Mouse (Mus musculus) cerebellum, adult 11-12 months (tissue): Measurements from ENCODE around the gene Cmtm4.

Source experiments
- DNase-seq: peaks from one replicate; pipeline ENCODE4 v3.0.0; 2022

Cmtm4 gene

DNA sequence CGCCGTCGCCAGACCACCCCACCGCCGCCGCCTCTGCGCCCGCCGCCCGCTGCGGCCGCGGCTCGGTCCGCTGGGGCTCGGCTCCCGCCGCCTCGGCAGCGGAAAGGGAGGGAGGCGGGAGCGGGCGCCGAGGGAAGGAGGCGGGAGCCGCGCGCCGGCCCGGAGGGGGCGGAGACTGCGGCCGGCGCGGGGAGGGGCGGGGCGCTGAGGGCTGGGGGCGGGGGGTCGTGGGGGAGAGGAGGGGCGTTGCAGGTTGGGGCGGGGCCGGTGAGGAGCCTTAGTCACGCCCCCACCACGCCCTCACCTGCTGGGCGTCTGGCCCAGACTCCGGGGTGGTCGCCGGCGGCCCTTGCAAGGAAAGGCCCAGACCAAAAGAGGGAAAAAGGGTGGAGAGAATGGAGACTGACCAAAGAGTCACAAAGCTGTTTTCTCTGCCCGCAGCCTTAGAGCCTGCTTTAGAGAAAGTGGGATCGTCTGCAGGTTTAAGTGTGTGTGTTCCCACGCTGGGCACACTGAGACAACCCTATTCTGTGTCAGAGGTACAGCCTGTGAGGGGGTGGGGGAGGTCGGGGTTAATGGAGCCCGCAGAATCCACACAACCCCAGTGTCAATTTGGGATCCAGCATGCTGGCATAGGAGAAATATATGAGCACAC is at the start of gene Cmtm4:
Cmtm4 (minus strand) TSS at position 105 of the 655 bp plus-strand sequence.
- peak; percentile 59 for DNase-seq

- DNase-seq = no peak
These were observed 49.6 kb upstream of the Cmtm4 start for GRCm38 (mm10) chr8:104445248-104445647.

DNA sequence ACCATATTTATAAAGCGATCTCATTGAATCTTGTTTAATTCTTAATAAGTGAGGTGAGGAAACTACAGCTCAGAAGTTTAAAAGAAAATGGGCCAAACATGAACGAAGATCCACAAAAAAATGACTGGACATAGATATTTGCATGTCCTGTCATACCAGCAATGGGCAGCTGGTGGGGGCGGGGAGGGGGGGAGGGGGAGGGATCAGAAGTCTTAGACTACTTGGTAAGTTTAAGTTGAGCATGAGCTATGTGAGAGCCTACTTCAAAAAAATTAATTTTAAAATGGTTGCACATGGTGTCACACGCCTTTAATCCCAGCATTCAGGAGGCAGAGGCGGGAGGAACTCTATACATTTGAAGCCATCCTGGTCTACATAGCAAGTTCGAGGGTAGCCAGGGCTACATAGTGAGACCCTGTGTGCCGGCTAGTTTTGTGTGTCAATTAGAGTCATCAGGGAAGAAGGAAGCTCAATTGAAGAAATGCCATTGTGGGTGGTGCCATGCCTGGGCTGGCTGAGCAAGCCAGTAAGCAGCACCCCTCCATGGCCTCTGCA is 47.6 kb upstream of the Cmtm4 start:
- DNase-seq = no peak

DNA sequence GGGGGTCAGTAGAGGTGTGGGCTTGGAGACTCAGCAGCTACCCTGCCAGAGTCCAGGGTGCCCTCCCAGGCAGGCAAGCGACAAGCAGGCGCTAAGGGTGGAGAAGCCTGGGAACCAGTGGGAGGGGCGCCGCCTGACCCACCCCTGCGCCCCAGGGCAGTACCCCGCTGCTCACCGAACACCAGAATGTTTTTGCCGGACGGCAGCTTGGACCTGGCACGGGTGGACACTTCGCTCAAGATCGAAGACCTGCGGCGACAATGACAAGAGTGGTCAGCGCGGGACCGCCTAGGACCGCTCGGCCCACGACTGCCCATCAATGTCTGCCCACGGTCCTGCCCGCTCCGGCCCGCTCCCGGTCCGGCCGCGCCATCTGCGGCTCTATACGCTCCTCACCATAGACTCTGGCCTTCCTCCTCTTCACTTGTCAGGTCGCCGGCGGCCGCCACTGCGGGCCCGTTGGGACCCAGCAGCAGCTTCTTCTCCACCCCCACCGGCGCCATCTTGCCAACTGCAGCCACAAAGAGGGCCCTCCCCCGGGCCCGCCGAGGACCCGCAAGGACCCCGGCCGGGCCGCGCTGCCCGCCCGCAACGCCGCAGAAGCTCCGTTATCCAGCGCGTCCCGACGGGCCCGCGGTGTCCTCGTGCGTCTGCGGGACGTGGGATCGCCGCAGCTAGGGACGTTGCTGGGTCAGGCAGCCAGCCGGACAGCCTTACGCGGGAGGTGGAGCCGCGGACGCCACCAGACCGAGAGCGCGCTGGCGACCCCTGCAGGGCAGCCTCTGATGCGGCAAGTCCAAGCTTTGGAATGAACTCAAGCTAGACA is 46.9 kb upstream of the Cmtm4 start, which contains the start of gene Dync1li2:
Dync1li2 (minus strand) TSS at position 749 of the 826 bp plus-strand sequence.
- peak; percentile 90 for DNase-seq

DNA sequence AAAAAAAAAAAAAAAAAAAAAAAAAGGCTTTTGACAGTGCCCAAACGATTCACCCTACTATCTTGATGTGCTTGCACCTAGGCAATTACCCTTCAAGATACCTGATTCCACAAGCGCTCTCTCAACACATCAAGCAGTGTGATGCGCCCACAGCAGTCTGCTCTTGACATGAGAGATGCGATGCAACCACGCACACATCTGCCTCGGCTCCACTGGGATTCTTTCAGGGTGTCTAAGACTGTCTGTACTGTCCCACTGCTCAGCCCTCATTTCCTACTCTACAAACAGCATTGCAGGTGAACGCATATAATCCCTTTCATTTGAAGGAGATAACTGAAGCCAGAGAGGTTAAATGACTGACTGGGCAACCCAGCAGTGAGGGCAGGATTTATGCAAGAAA is 46.0 kb upstream of the Cmtm4 start:
- DNase-seq = no peak

DNA sequence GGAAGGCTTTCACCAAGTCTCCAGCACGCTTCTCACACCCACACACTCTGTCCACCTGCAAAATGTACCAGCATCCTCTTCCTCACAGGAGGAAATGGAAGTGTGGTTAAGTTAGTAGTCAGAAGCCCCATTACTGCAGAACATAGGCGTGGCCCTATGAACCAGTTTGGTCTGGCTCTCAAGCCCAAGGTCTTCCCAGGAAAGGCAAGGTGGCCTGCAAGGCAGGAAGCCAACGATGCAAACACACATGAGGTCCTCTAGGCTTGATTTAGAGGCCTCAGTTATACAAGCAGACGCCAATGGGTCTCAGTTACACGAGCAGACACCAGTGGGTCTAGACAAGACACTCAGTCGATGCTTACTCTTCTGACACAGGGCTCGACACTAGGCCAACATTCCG is 43.9 kb upstream of the Cmtm4 start:
- DNase-seq = no peak

DNA sequence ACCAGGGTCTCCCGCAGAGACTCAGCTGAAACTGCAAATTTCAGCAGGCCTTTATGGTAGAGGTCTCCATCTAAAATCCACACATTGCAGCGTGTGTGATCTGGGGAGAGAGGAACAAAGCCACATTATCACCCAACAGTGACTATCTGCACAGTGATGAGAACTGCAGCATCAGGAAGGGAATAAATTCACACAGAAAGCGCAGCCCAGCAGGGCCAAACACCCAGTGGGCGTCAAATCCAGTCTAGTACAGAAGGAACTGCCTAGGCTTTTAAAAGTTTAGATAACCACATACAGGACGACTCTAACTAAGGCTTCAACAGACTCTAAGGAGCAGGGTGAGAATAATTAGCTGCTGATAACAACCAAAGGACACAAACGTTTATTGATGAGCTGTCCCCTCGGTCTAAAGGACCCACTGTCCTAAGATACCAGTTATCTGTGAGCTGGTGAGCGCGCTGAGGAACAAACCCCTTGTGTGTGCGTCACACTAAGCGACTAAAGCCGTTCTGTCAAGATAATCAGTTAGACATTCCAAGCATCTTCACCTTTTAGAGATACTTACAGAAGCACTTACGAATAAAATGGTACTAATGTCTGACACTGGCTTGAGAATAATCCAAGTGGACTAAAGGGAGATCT is 42.0 kb upstream of the Cmtm4 start:
- DNase-seq = no peak

DNA sequence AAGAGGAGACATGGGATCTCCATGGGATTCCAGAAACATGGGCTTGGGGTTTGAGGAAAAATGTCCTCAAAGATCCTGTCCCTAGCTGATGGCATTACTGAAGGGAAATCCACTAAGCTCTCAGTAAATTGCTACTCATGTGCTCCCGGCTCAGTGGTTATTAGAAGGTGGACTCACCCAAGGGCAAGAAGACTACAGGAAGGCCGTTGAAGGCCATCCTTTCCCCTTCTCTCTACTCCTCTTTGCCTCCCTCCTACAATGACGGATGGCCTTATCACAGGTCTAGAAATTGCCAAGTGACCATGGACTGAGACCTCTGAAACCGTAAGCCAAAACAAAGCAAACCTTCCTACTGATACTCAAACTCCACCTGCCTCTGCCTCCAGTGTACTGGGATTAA is 41.0 kb upstream of the Cmtm4 start:
- no peak for DNase-seq

- peak; percentile 99 for DNase-seq
These were observed 40.4 kb upstream of the Cmtm4 start for GRCm38 (mm10) chr8:104436038-104436437.

- peak; percentile 48 for DNase-seq
These were observed 39.3 kb upstream of the Cmtm4 start for GRCm38 (mm10) chr8:104434826-104435354.

- peak; percentile 68 for DNase-seq
These were observed 38.7 kb upstream of the Cmtm4 start for GRCm38 (mm10) chr8:104434275-104434674.

- DNase-seq = no peak
These were observed 37.7 kb upstream of the Cmtm4 start for GRCm38 (mm10) chr8:104433191-104433842.

- no peak for DNase-seq
These were observed 37.0 kb upstream of the Cmtm4 start for GRCm38 (mm10) chr8:104432656-104433055.

DNA sequence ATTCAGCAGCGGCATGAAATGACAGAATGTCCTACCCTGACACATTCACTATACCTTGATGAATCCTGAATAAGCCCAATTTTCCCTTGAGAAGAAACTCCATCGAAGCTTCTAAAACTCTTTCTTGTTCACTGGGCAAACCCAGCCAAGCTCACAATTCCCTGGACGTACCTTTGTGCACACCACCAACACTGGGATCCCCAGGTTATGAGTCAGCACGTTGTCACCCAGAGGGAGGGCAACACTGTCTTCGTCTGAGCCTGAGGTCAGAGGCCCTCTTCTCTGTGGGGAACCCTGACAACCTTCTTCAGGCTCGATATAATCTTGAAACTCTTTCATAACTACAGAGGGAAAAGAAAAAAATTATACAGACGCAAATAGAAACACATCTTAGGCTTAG is 34.6 kb upstream of the Cmtm4 start:
- no peak for DNase-seq

DNA sequence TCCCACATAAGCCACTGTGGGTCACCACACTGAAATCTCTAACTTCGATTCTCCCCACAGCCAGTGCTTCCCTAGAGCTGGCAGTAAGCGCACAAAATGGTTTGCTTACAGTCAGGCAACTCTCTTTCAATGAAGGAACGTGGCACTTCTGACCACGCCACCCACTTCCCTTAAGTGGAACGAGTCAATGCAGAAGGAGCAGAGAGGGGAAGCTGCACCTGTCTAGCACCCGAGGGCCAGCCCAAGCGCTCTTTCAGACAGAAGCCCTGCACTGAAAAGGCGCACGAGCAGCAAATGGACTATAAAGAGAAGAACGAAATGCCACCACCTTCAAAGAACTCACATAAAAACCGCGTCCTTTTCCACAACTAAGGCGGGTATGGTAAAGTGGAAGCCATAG is 32.1 kb upstream of the Cmtm4 start:
- DNase-seq = no peak

GRCm38 (mm10) chr8:104422313-104422712 is 26.7 kb upstream of the Cmtm4 start:
- no peak for DNase-seq

DNA sequence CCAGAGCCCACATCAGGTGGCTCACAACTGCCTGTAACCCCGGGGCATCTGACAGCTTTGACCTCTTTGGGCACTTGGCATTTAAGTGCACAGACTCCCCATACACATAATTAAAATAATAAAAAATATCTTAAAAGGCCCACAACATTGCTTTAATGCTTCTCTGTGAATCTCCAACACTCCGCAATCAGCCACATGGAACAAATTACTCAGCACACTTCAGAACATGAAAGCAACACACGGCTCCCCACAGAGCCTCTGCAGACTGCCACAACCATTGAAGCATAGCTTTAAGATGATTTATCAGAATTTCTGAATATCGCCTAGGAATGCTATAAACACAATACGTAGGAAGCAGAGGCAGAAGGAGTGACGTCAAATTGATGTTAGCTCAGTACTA is 20.4 kb upstream of the Cmtm4 start:
- no peak for DNase-seq

DNA sequence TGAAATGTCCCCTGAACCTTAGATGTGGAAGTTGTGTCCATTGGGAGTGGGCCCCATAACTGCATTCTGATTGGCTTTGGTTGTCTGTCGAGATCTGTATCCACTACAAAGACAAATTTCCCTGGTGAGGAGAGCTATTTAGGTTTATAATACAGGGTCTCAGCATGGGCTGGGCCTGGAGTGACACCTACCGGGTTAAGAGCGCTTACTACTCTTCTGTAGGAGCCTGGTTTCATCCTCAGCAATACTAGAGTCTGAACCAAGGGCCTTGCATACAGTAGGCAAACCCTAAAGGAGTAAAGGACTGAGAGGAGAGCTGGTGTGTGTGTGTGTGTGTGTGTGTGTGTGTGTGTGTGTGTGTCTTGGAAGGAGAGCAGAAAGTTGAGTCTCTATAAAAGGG is 18.6 kb upstream of the Cmtm4 start:
- DNase-seq = no peak

GRCm38 (mm10) chr8:104413770-104414169 is 18.2 kb upstream of the Cmtm4 start:
- no peak for DNase-seq

GRCm38 (mm10) chr8:104412805-104413532 is 17.4 kb upstream of the Cmtm4 start:
- DNase-seq = no peak

- DNase-seq = no peak
These were observed 16.4 kb upstream of the Cmtm4 start for GRCm38 (mm10) chr8:104411972-104412371.

DNA sequence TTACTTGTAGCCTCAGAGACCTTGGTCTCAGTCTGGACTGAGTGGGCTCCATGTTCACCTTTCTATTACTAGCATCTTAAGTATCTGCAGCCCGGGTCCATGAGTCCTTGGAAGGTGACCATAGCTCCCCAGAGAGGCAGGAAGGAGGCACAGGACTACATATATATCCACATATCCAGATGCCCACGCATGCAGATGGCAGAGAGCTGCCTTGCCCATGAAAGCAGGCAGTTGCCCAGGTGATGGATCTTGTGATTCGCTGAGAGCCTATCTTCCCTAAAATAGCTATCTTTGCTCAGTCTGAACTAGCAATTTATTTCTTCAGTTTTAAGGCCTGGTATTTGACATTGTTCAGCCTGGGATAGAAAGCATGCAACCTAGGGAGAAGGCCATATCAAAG is 15.9 kb upstream of the Cmtm4 start:
- DNase-seq = no peak
